Mouse (Mus musculus): ENCODE results near the gene Cnp. TPM values are rescaled to one million over a fixed set of nuclear protein-coding genes. Genes with fewer than 3 reads are reported as not detected.

The Cnp gene
- polyA plus RNA-seq, 1 experiment = 97.4 TPM

GRCm38 (mm10) chr11:100552842-100553241 is 21.9 kb upstream of the Cnp start:
- no peaks in the 10 kb centered on the region for H3K36me3 ChIP-seq (ENCODE audit: control insufficient read depth, insufficient read depth, low read length)
- H3K4me3 ChIP-seq (ENCODE audit: extremely low read depth, insufficient read depth, insufficient read length) = no peak overlapping the region
- no peaks in the 10 kb centered on the region for H3K4me1 ChIP-seq (ENCODE audit: control insufficient read depth, insufficient read depth, insufficient read length)
- no peaks in the 10 kb centered on the region for H3K27me3 ChIP-seq (ENCODE audit: control insufficient read depth, insufficient read depth, low read length)
- TF ChIP-seq POLR2A (IDR thresholded peaks at IDR 0.05; ENCODE audit: low read depth, low read length) (no peak), CTCF (IDR thresholded peaks at IDR 0.05; ENCODE audit: extremely low read depth, insufficient read depth, insufficient read length, insufficient replicate concordance) (no peak)
- no peak overlapping the region for H3K27ac ChIP-seq (ENCODE audit: insufficient read depth, low read length)
- WGBS = 78% methylated on average over 4 of the region's 4 CpGs
- no peak for DNase-seq (ENCODE audit: low read depth in 1 of 2, low spot score in 2 of 2)

GRCm38 (mm10) chr11:100555583-100555982 is 19.1 kb upstream of the Cnp start:
- no peaks in the 10 kb centered on the region for H3K27me3 ChIP-seq (ENCODE audit: control insufficient read depth, insufficient read depth, low read length)
- DNase-seq (ENCODE audit: low read depth in 1 of 2, low spot score in 2 of 2) = peak; percentile 73 to 78
- H3K4me3 ChIP-seq (ENCODE audit: extremely low read depth, insufficient read depth, insufficient read length) = no peak overlapping the region
- no peaks in the 10 kb centered on the region for H3K4me1 ChIP-seq (ENCODE audit: control insufficient read depth, insufficient read depth, insufficient read length)
- H3K27ac ChIP-seq (ENCODE audit: insufficient read depth, low read length) = no peak overlapping the region
- no peak; the same call in 1 of the 2 replicates for TF ChIP-seq CTCF (IDR thresholded peaks at IDR 0.05; ENCODE audit: extremely low read depth, insufficient read depth, insufficient read length, insufficient replicate concordance)
- TF ChIP-seq POLR2A (IDR thresholded peaks at IDR 0.05; ENCODE audit: low read depth, low read length) = no peak
- 14% methylated on average over 11 of the region's 11 CpGs for WGBS
- H3K36me3 ChIP-seq (ENCODE audit: control insufficient read depth, insufficient read depth, low read length) = no peaks in the 10 kb centered on the region

GRCm38 (mm10) chr11:100557563-100557962 is 17.1 kb upstream of the Cnp start:
- 88% methylated on average over 3 of the region's 3 CpGs for WGBS

GRCm38 (mm10) chr11:100559476-100559875 is 15.2 kb upstream of the Cnp start:
- Histone ChIP-seq H3K27me3 (ENCODE audit: control insufficient read depth, insufficient read depth, low read length) (no peaks in the 10 kb centered on the region), H3K4me3 (ENCODE audit: extremely low read depth, insufficient read depth, insufficient read length) (no peak overlapping the region), H3K36me3 (ENCODE audit: control insufficient read depth, insufficient read depth, low read length) (no peaks in the 10 kb centered on the region), H3K27ac (ENCODE audit: insufficient read depth, low read length) (no peak overlapping the region), H3K4me1 (ENCODE audit: control insufficient read depth, insufficient read depth, insufficient read length) (no peaks in the 10 kb centered on the region)
- 84% methylated on average over 7 of the region's 7 CpGs for WGBS
- DNase-seq (ENCODE audit: low read depth in 1 of 2, low spot score in 2 of 2) = no peak
- TF ChIP-seq CTCF (IDR thresholded peaks at IDR 0.05; ENCODE audit: extremely low read depth, insufficient read depth, insufficient read length, insufficient replicate concordance) (no peak), POLR2A (IDR thresholded peaks at IDR 0.05; ENCODE audit: low read depth, low read length) (no peak)

More at GRCm38 (mm10) chr11:100557563-100557962, 17.1 kb upstream of the Cnp start:
- Histone ChIP-seq H3K27me3 (ENCODE audit: control insufficient read depth, insufficient read depth, low read length) (no peaks in the 10 kb centered on the region), H3K27ac (ENCODE audit: insufficient read depth, low read length) (no peak overlapping the region), H3K4me1 (ENCODE audit: control insufficient read depth, insufficient read depth, insufficient read length) (no peaks in the 10 kb centered on the region), H3K4me3 (ENCODE audit: extremely low read depth, insufficient read depth, insufficient read length) (no peak overlapping the region), H3K36me3 (ENCODE audit: control insufficient read depth, insufficient read depth, low read length) (no peaks in the 10 kb centered on the region)
- DNase-seq (ENCODE audit: low read depth in 1 of 2, low spot score in 2 of 2) = no peak
- no peak for TF ChIP-seq CTCF (IDR thresholded peaks at IDR 0.05; ENCODE audit: extremely low read depth, insufficient read depth, insufficient read length, insufficient replicate concordance)
- no peak for TF ChIP-seq POLR2A (IDR thresholded peaks at IDR 0.05; ENCODE audit: low read depth, low read length)

GRCm38 (mm10) chr11:100561748-100562147 is 13.0 kb upstream of the Cnp start:
- H3K4me1 ChIP-seq (ENCODE audit: control insufficient read depth, insufficient read depth, insufficient read length) = no peaks in the 10 kb centered on the region
- H3K4me3 ChIP-seq (ENCODE audit: extremely low read depth, insufficient read depth, insufficient read length) = no peak overlapping the region
- H3K27me3 ChIP-seq (ENCODE audit: control insufficient read depth, insufficient read depth, low read length) = no peaks in the 10 kb centered on the region
- H3K27ac ChIP-seq (ENCODE audit: insufficient read depth, low read length) = no peak overlapping the region
- TF ChIP-seq CTCF (IDR thresholded peaks at IDR 0.05; ENCODE audit: extremely low read depth, insufficient read depth, insufficient read length, insufficient replicate concordance) (no peak), POLR2A (IDR thresholded peaks at IDR 0.05; ENCODE audit: low read depth, low read length) (no peak)
- H3K36me3 ChIP-seq (ENCODE audit: control insufficient read depth, insufficient read depth, low read length) = no peaks in the 10 kb centered on the region
- WGBS = 76% methylated on average over 5 of the region's 5 CpGs
- DNase-seq (ENCODE audit: low read depth in 1 of 2, low spot score in 2 of 2) = no peak

GRCm38 (mm10) chr11:100564297-100564696 is 10.4 kb upstream of the Cnp start:
- WGBS = 94% methylated on average over 15 of the region's 15 CpGs
- no peaks in the 10 kb centered on the region for H3K27me3 ChIP-seq (ENCODE audit: control insufficient read depth, insufficient read depth, low read length)
- H3K36me3 ChIP-seq (ENCODE audit: control insufficient read depth, insufficient read depth, low read length) = no peaks in the 10 kb centered on the region
- no peak overlapping the region for H3K27ac ChIP-seq (ENCODE audit: insufficient read depth, low read length)
- no peak for DNase-seq (ENCODE audit: low read depth in 1 of 2, low spot score in 2 of 2)
- TF ChIP-seq POLR2A (IDR thresholded peaks at IDR 0.05; ENCODE audit: low read depth, low read length) = no peak
- TF ChIP-seq CTCF (IDR thresholded peaks at IDR 0.05; ENCODE audit: extremely low read depth, insufficient read depth, insufficient read length, insufficient replicate concordance) = no peak
- H3K4me1 ChIP-seq (ENCODE audit: control insufficient read depth, insufficient read depth, insufficient read length) = peaks cover 3% of the 10 kb centered on the region; the same call in 1 of the 2 replicates
- H3K4me3 ChIP-seq (ENCODE audit: extremely low read depth, insufficient read depth, insufficient read length) = no peak overlapping the region

GRCm38 (mm10) chr11:100564703-100565102 is 10.0 kb upstream of the Cnp start:
- Histone ChIP-seq H3K4me3 (ENCODE audit: extremely low read depth, insufficient read depth, insufficient read length) (no peak overlapping the region), H3K27me3 (ENCODE audit: control insufficient read depth, insufficient read depth, low read length) (no peaks in the 10 kb centered on the region), H3K4me1 (ENCODE audit: control insufficient read depth, insufficient read depth, insufficient read length) (peaks cover 3% of the 10 kb centered on the region; the same call in 1 of the 2 replicates), H3K27ac (ENCODE audit: insufficient read depth, low read length) (no peak overlapping the region), H3K36me3 (ENCODE audit: control insufficient read depth, insufficient read depth, low read length) (no peaks in the 10 kb centered on the region)
- WGBS = 76% methylated on average over 6 of the region's 6 CpGs
- DNase-seq (ENCODE audit: low read depth in 1 of 2, low spot score in 2 of 2) = no peak
- no peak for TF ChIP-seq CTCF (IDR thresholded peaks at IDR 0.05; ENCODE audit: extremely low read depth, insufficient read depth, insufficient read length, insufficient replicate concordance)
- no peak for TF ChIP-seq POLR2A (IDR thresholded peaks at IDR 0.05; ENCODE audit: low read depth, low read length)

All from spleen, adult 2 months (tissue).